Mouse (Mus musculus) Patski (cell line): ENCODE results near the gene Trpc4. TPM values are rescaled to one million over a fixed set of nuclear protein-coding genes. Genes with fewer than 3 reads are reported as not detected.

Experiments used
- ATAC-seq: fragments of 100-300 bp; one replicate; pipeline ENCODE4 v1.8.0; 2021
- CTCF ChIA-PET: fragments of 350-600 bp; sonication (Branson Sonifier 250); formaldehyde crosslinking; loops from one replicate; lab custom pipeline; 2022; ENCODE audit warnings: inconsistent platforms; lab: Charles Lee
- POLR2A ChIA-PET: fragments of 350-600 bp; sonication (Branson Sonifier 250); formaldehyde crosslinking; loops from one replicate; lab custom pipeline; 2022; ENCODE audit warnings: antibody characterized with exemption, inconsistent platforms; lab: Charles Lee
- DNase-seq: peaks from one replicate; pipeline ENCODE4 v3.0.0-alpha.2; 2011; ENCODE audit warnings: low read depth, low spot score
- H3K27me3 ChIP-seq: fragments of 371-371 bp; one replicate; pipeline ENCODE4 v1.5.1; 2021
- CTCF ChIP-seq: fragments of 100-300 bp; IDR thresholded peaks from one replicate; pipeline ENCODE4 v1.5.1; 2021
- in situ Hi-C: fragments of 300-500 bp; cut with MboI; formaldehyde crosslinking; loops from 3 replicates; pipeline ENCODE4 v1.11.1; 2018; ENCODE audit warnings: low pct_unique_long_range_greater_than_20kb, mixed read lengths
- polyA plus RNA-seq: library from polyadenylated mRNA; unstranded; gene quantifications from one replicate; pipeline ENCODE4 v1.2.3, GENCODE M21; 2021

Trpc4 gene
- polyA plus RNA-seq, 1 experiment from 2014 or later, result 0.03 TPM

GRCm38 (mm10) chr3:54204386-54204785 lies 48.6 kb downstream of the Trpc4 start:
- in situ Hi-C loops, result no loop called here
- ChIA-PET POLR2A (no interaction called here), CTCF (no interaction called here)
- no peak for DNase-seq
- H3K27me3 ChIP-seq, result peaks cover 25% of the 10 kb centered on the region
- TF ChIP-seq CTCF, result no peak
- ATAC-seq, result no peak

- POLR2A ChIA-PET, result no interaction called here
- no peak for TF ChIP-seq CTCF
- DNase-seq, result no peak
- ATAC-seq, result no peak
- CTCF ChIA-PET, result interaction anchor here (1.1 kb wide), 1 partner anchor 12 kb away, joined by 4 read pairs; no protein-coding TSS in a partner anchor
- in situ Hi-C loops, result no loop called here
- H3K27me3 ChIP-seq, result peaks cover 60% of the 10 kb centered on the region
Measured at GRCm38 (mm10) chr3:54210112-54210511, 54.3 kb downstream of the Trpc4 start.

GRCm38 (mm10) chr3:54211441-54211840 lies 55.6 kb downstream of the Trpc4 start:
- no peak for ATAC-seq

DNA sequence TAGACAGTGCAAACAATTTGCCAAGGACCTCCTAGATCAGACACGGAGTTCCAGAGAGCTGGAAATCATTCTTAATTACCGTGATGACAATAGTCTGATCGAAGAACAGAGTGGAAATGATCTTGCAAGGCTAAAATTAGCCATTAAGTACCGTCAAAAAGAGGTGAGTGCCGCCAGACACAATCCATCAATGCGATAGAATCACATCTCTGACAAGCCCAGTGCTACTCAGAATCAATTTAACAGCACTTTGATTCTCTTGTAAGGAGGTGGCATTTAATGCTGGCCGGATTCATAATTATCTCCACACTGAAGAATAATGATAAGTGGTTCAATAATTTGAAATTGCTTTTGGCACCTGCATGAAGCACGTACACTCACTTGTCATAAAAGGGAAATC lies 66.7 kb downstream of the Trpc4 start:
- POLR2A ChIA-PET, result no interaction called here
- in situ Hi-C loops, result no loop called here
- DNase-seq (no peak), ATAC-seq (no peak)
- no peak for TF ChIP-seq CTCF
- peaks cover 44% of the 10 kb centered on the region for H3K27me3 ChIP-seq
- CTCF ChIA-PET, result interaction anchor here (0.9 to 1.7 kb wide), 3 partner anchors 10 to 23 kb away, joined by 3 to 7 read pairs (median 4); no protein-coding TSS in a partner anchor

More at GRCm38 (mm10) chr3:54211441-54211840, 55.6 kb downstream of the Trpc4 start:
- TF ChIP-seq CTCF, result no peak
- peaks cover 64% of the 10 kb centered on the region for H3K27me3 ChIP-seq
- POLR2A ChIA-PET, result no interaction called here
- in situ Hi-C loops, result no loop called here
- CTCF ChIA-PET, result interaction anchor here (2.0 kb wide), 1 partner anchor 11 kb away, joined by 7 read pairs; no protein-coding TSS in a partner anchor
- no peak for DNase-seq

DNA sequence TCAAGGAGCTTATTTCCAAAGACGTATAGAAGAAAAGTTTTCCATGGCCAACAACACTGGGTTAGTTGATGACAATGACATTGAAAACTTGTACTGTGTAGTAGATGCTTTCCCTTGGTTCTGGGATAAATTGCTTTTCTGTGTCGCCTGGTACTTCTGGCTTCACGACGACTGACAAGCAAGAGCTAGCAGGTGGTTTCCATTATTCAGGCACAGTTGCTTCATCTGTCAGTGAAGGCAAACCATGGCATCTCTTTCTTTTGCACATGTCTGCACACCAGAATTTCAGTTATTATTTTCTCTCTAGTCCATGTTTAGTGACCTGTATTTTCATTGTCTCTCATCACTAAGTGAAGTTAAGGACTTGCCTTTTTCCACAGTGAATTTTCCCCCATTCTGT lies 72.6 kb downstream of the Trpc4 start:
- DNase-seq (no peak), ATAC-seq (no peak)
- peaks cover 60% of the 10 kb centered on the region for H3K27me3 ChIP-seq
- CTCF ChIA-PET, result interaction anchor here (1.4 kb wide), 1 partner anchor 12 kb away, joined by 3 read pairs; no protein-coding TSS in a partner anchor
- in situ Hi-C loops, result no loop called here
- TF ChIP-seq CTCF, result no peak
- POLR2A ChIA-PET, result no interaction called here

- ChIA-PET CTCF (interaction anchor here (1.2 to 1.7 kb wide), 3 partner anchors 8 to 12 kb away, joined by 4 to 5 read pairs (median 4); no protein-coding TSS in a partner anchor), POLR2A (interaction anchor here (0.6 kb wide), 1 partner anchor 14 kb away, joined by 4 read pairs; no protein-coding TSS in a partner anchor)
- ATAC-seq, result no peak
- H3K27me3 ChIP-seq, result peaks cover 33% of the 10 kb centered on the region
- TF ChIP-seq CTCF, result no peak
- in situ Hi-C loops, result no loop called here
- DNase-seq, result no peak
Measured at GRCm38 (mm10) chr3:54238891-54239290, 83.1 kb downstream of the Trpc4 start.

- ATAC-seq (no peak), DNase-seq (no peak)
- TF ChIP-seq CTCF, result no peak
- peaks cover 33% of the 10 kb centered on the region for H3K27me3 ChIP-seq
- CTCF ChIA-PET, result interaction anchor here (1.2 kb wide), 1 partner anchor 11 kb away, joined by 4 read pairs; no protein-coding TSS in a partner anchor
- POLR2A ChIA-PET, result no interaction called here
- in situ Hi-C loops, result no loop called here
Measured at GRCm38 (mm10) chr3:54239426-54239825, 83.6 kb downstream of the Trpc4 start.

- ChIA-PET POLR2A (no interaction called here), CTCF (no interaction called here)
- TF ChIP-seq CTCF, result no peak
- H3K27me3 ChIP-seq, result peaks cover 10% of the 10 kb centered on the region
- in situ Hi-C loops, result no loop called here
- no peak for DNase-seq
- no peak for ATAC-seq
Measured at GRCm38 (mm10) chr3:54243136-54243535, 87.3 kb downstream of the Trpc4 start.

GRCm38 (mm10) chr3:54244729-54245465 lies 89.1 kb downstream of the Trpc4 start:
- in situ Hi-C loops, result no loop called here
- POLR2A ChIA-PET, result no interaction called here
- ATAC-seq (no peak), DNase-seq (no peak)
- no peak for TF ChIP-seq CTCF
- peaks cover 9% of the 10 kb centered on the region for H3K27me3 ChIP-seq
- CTCF ChIA-PET, result interaction anchor here (0.9 to 1.4 kb wide), 2 partner anchors 15 to 23 kb away, joined by 3 read pairs; no protein-coding TSS in a partner anchor

DNA sequence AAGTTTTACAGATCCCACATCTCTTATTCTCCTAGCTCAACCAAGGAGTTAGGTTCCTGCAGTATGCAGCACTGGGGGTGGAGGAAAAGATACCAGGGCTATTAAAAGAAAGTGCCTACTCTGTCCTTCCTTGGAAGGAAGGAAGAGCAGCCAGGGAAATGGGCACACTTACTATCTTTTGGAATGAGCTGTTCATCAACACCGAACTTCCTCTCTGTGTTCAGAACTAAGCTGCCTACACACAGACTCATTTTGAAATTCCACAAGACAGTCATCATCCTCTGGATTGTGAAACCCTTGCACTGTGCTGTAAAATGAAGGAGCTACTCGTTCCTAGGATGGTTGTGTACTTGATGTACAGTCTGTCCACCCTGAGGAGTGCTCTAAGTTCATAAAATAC lies 90.6 kb downstream of the Trpc4 start:
- ChIA-PET CTCF (interaction anchor here (1.9 kb wide), 1 partner anchor 8 kb away, joined by 5 read pairs; no protein-coding TSS in a partner anchor), POLR2A (no interaction called here)
- H3K27me3 ChIP-seq, result peaks cover 24% of the 10 kb centered on the region
- ATAC-seq (no peak), DNase-seq (no peak)
- in situ Hi-C loops, result no loop called here
- no peak for TF ChIP-seq CTCF

- DNase-seq (no peak), ATAC-seq (no peak)
- POLR2A ChIA-PET, result no interaction called here
- CTCF ChIA-PET, result interaction anchor here (1.2 to 1.7 kb wide), 3 partner anchors 10 to 11 kb away, joined by 3 to 6 read pairs (median 4); no protein-coding TSS in a partner anchor
- in situ Hi-C loops, result no loop called here
- peaks cover 32% of the 10 kb centered on the region for H3K27me3 ChIP-seq
- TF ChIP-seq CTCF, result no peak
Measured at GRCm38 (mm10) chr3:54249311-54249710, 93.5 kb downstream of the Trpc4 start.
